Mouse (Mus musculus): ENCODE data around the gene Plxna4. TPM values are rescaled to one million over a fixed set of nuclear protein-coding genes. Genes with fewer than 3 reads are reported as not detected.

The Plxna4 gene
- total RNA-seq, 1 experiment from 2014 or later = not detected

GRCm38 (mm10) chr6:32224007-32224703, 363.8 kb downstream of the Plxna4 start:
- ATAC-seq (replicated peaks; ENCODE audit: insufficient number of reproducible peaks, low FRiP score, low TSS enrichment, poor library complexity, severe bottlenecking) = no peak

DNA sequence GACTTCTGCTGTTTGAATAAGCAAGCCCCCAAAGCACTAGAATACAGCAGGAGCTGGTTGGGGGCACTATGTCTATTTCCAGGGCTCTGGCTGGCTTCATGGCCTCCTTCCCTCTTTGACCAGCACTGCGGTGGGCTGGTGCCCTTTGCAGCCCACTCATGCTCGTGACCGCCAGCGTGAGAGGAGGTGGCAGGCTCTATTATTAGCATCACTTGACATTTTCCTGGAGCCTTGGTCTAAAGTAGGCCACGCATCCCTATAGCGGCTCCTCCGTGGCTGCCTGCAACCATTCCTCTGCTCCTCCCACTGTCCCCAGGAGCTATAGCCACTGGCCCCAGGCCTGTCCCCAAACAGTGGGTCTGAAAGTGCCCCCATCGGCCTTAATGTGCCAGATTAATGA, 367.2 kb downstream of the Plxna4 start:
- ATAC-seq (replicated peaks; ENCODE audit: insufficient number of reproducible peaks, low FRiP score, low TSS enrichment, poor library complexity, severe bottlenecking) = no peak

DNA sequence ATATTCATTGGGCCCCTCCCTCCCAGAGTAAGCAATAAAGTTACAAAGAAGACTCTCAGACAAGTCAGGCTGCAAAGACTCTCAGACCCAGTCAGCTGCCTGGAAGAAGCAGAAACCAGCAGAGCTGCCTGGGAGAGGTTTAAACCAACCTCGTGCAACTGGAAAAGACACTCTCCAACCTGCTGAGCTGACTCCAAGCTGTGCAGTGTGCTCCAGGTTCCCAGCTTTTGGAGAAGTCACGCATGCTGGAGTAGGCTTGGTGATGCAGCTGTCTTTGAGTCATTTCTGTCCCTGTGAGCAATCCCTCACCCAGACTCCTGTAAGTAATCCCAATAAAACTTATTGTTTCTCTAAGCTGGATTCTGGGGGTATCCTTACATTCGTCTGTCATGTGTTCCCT, 369.4 kb downstream of the Plxna4 start:
- no peak for ATAC-seq (replicated peaks; ENCODE audit: insufficient number of reproducible peaks, low FRiP score, low TSS enrichment, poor library complexity, severe bottlenecking)

- ATAC-seq (replicated peaks; ENCODE audit: insufficient number of reproducible peaks, low FRiP score, low TSS enrichment, poor library complexity, severe bottlenecking) = no peak
Measured at GRCm38 (mm10) chr6:32212439-32212838, 375.6 kb downstream of the Plxna4 start.

DNA sequence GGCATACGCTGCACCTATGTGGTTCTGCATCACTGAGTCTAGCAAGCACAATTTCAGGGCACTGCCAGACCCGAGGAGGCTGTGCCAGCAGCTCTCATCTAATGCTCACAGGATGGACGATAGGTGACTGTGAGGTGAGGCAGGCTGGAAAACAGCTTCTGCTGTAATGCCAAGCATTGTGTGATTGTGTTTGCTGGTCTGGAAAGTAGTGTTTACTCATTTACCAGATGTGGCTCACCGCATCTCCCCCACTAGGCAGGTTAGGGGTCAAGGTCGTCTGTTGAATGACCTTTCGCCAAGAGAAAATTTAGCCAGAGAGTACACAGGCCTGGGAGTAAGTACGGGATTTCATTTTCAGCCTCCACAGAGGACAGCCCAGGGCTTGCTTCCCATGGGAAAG, 377.9 kb downstream of the Plxna4 start:
- no peak for ATAC-seq (replicated peaks; ENCODE audit: insufficient number of reproducible peaks, low FRiP score, low TSS enrichment, poor library complexity, severe bottlenecking)

- ATAC-seq (replicated peaks; ENCODE audit: insufficient number of reproducible peaks, low FRiP score, low TSS enrichment, poor library complexity, severe bottlenecking) = no peak
Measured at GRCm38 (mm10) chr6:32208951-32209350, 379.0 kb downstream of the Plxna4 start.

- ATAC-seq (replicated peaks; ENCODE audit: insufficient number of reproducible peaks, low FRiP score, low TSS enrichment, poor library complexity, severe bottlenecking) = no peak
Measured at GRCm38 (mm10) chr6:32204253-32204652, 383.7 kb downstream of the Plxna4 start.

GRCm38 (mm10) chr6:32203389-32203788, 384.6 kb downstream of the Plxna4 start:
- ATAC-seq (replicated peaks; ENCODE audit: insufficient number of reproducible peaks, low FRiP score, low TSS enrichment, poor library complexity, severe bottlenecking) = no peak

DNA sequence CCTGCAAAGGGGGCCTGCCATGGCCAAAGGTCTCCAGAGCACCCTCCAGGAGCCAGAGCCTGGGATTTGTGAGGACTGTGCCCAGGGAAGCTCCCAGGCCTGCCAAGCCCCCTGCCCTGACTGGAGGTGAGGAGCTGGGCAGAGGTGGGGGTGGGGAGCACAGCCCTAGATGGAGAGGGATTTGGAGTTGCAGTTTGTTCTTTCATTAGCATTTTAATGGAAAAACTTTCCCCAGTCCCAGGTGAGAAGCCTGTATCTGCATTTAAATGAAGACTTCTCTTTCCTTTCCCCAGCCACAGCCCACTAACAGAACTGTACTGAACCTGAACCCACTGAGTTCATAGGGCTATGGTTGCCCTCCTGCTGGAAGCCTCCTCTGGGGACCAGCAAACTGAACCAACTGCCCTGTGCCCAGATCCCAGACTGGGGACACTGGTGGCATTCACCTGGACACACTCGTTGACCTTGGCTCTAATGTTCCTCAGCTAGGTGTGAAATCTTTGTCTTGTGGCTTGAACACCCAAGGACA, 385.3 kb downstream of the Plxna4 start:
- no peak for ATAC-seq (replicated peaks; ENCODE audit: insufficient number of reproducible peaks, low FRiP score, low TSS enrichment, poor library complexity, severe bottlenecking)

GRCm38 (mm10) chr6:32201506-32201905, 386.5 kb downstream of the Plxna4 start:
- ATAC-seq (replicated peaks; ENCODE audit: insufficient number of reproducible peaks, low FRiP score, low TSS enrichment, poor library complexity, severe bottlenecking) = no peak

DNA sequence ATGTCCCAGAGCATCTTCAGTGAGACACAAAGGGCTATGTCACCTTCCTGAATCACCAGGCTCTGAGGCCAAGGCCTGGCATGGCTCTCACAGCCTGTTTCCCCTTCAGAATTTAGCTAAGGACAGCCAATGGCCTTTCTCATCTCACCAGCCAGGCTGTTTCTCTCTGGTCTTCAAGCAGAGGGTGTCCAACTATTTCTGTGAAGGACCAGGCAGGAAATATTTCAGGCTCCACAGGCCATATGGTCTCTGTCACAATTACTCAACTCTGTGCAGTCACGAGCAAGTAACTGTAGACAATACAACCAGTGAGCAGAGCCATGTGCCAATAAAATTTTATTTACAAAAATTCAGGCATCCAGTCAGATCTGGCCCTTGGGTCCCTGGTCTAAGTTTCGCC, 388.4 kb downstream of the Plxna4 start:
- no peak for ATAC-seq (replicated peaks; ENCODE audit: insufficient number of reproducible peaks, low FRiP score, low TSS enrichment, poor library complexity, severe bottlenecking)

DNA sequence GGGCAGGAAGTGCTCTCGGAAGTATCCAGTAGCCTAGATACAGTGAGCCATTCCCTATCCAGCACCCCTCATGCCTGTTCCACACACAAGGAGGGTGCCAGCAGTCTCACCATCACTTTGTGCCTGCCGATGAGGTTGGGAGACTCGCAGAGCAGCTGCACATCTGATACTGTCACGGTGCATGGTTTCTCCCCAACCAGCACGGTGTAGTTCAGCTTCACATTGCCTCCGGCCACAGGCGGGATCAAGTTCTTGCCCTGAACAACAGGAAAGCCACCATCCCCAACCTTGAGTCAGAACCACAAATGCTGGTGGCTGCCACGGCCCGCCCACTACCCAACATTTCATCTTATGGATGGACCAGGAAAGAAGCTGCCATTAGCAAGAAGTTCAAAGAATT, 391.1 kb downstream of the Plxna4 start:
- ATAC-seq (replicated peaks; ENCODE audit: insufficient number of reproducible peaks, low FRiP score, low TSS enrichment, poor library complexity, severe bottlenecking) = no peak

DNA sequence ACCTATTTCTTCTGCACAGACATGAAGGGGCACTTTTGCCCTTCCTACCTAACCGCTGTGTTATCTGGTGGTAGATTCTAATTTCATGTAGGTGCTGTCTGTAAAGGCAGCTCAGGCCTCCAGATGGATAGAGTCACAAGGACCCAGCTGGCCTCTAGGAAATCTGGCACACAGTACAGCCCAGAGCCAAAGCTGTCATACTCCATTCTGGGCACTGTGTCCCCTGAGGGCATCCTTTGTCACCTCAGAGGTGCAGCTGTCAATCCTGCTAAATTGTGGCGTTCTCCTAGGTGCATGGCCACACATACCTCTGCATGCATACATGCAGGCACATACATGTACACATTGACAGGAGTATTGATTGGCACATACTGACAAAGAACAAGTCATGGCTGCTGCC, 394.9 kb downstream of the Plxna4 start:
- no peak for ATAC-seq (replicated peaks; ENCODE audit: insufficient number of reproducible peaks, low FRiP score, low TSS enrichment, poor library complexity, severe bottlenecking)

- ATAC-seq (replicated peaks; ENCODE audit: insufficient number of reproducible peaks, low FRiP score, low TSS enrichment, poor library complexity, severe bottlenecking) = peak; percentile 25; the same call in 1 of the 2 replicates
Measured at GRCm38 (mm10) chr6:32184402-32184985, 403.5 kb downstream of the Plxna4 start.

DNA sequence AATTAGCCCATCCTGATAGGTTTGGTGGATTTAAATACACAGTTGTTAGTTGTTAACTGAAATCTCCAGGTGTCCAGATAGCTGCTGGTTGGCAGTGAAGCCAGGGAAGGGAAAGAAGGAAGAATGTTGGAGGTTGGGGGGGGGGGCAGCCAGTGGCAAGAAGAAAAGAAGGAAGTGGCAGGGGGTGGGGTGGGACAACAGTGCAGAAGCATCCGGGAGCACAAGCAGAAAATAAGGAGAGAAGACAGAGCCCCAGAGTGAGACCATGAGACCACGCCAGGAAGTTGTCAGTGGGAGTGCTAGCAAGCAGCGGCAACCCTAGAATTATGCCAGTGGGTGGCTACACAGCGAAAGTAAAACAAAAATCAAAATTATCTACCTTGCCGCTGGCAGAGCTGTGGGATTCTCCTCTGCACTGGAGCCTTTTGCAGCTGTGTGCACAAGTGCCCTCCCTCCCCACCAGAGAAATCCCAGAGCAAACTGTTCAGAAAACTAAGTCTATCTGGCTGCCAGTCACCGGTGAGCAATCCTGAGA, 404.3 kb downstream of the Plxna4 start:
- no peak for ATAC-seq (replicated peaks; ENCODE audit: insufficient number of reproducible peaks, low FRiP score, low TSS enrichment, poor library complexity, severe bottlenecking)

DNA sequence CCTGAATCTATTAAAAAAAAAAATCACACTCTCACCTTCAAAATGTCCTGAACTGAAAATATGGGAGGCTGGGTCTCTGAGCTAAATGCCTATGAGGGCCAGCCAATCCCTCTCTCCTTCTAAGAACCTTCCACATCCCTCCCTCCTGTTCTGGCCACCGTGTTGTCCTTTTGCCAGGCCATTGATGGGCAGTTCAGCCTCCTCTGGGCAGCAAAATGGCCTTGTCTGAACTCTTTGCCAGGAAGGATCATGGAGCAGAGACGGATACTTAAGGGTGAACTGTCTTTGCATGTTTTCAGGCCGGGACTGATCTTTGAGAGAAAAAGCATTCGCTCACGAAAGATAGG, 408.0 kb downstream of the Plxna4 start:
- ATAC-seq (replicated peaks; ENCODE audit: insufficient number of reproducible peaks, low FRiP score, low TSS enrichment, poor library complexity, severe bottlenecking) = no peak

GRCm38 (mm10) chr6:32179346-32180011, 408.5 kb downstream of the Plxna4 start:
- ATAC-seq (replicated peaks; ENCODE audit: insufficient number of reproducible peaks, low FRiP score, low TSS enrichment, poor library complexity, severe bottlenecking) = no peak

DNA sequence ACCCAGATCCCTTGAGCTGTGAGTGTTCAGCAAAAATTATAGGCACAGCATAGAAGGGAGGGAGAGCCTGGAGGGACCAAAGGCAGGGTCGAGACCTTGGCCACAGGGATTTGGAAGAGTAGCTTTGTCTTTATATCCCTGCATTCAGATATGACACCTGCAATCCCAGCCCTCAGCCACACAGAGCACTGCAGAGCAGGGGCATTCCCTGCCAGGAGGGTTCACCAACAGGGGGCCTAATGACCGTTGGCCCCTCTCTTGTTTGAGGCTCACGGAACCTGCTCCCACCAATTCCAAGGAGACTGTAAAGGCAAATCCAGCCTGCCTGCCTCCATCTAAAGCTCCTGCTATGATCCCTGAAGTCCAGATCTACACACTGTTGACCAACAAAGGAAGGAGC, 410.1 kb downstream of the Plxna4 start:
- no peak for ATAC-seq (replicated peaks; ENCODE audit: insufficient number of reproducible peaks, low FRiP score, low TSS enrichment, poor library complexity, severe bottlenecking)

DNA sequence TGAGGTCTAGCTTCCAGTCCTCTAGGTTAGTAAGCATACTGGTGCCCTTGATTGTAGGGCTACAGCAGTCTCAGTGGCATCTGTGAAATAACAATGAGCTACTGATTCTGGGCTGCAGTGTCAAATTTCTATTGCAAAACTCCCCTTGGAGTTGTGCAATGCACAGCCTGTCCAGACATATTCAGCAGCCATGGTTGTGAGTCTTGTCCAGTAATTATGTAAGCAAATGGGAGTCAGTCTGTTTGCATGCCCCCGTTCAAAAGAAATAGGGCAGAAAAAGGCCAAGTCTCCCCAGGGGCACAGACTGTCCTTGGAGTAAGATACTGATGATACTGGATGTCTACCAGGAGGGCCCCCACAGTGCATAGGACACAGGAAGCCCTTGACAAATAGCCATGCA, 420.3 kb downstream of the Plxna4 start:
- no peak for ATAC-seq (replicated peaks; ENCODE audit: insufficient number of reproducible peaks, low FRiP score, low TSS enrichment, poor library complexity, severe bottlenecking)

- no peak for ATAC-seq (replicated peaks; ENCODE audit: insufficient number of reproducible peaks, low FRiP score, low TSS enrichment, poor library complexity, severe bottlenecking)
Measured at GRCm38 (mm10) chr6:32160370-32160769, 427.6 kb downstream of the Plxna4 start.

Data from monocyte, adult 5-6 weeks (primary cell).